Mouse (Mus musculus): ENCODE data around the gene Celf1.
"Not testable (repeated sequence)": the region's sequence is repeated elsewhere in the genome, so short reads cannot be mapped to it uniquely, and the experiment has no call there.

Gene Celf1

DNA sequence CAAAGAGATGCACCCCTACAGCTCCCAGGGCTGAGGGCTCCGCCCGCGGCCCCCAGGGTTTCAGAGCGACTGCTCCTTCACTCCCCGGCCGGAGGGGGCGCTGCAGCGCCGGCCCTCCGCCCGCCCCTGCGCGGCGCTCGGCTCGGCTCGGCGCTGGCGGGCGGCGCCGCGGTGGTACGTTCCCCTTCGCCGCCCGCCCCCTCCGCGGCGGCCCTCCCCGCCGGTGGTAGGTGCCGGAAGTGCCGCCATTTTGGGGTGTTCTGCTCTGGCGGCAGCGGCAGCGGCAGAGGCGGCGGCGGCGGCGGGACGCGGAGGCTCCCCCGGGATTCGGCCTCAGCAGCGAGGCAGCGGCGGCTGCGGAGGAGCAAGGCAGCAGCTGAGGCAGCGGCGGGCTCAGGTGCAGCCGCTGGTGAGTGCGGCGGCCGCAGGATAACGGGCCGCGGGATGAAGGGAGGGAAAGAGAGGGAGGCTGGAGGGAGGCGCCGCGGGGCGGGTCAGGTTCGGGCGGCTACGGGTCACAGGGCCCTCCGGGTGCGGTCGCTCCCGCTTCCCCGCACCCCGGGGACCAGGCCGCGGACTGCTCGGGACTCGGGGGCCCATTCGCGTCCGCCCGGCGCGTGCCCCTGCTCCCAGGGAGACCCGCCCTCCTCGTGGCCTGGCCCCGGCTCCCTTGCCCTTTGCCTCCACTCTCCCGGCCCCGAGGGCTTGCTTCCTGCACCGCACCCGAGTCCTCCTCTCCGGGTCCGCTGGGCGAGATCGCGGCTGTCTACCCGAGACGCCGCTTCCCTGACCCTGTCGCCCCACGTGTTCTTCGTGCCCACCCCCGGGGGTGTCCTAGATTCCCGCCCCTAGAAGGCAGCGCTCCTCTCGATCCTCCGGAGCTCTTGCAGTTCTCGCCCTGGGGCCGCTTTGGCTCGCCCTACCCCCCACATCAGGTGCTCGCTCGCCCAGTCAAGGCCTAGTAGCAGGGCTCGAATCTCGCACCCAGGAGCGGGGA is at the start of gene Celf1:
Celf1 (plus strand) TSS at position 150 of the 997 bp plus-strand sequence.
- peak; percentile 81 for DNase-seq

DNA sequence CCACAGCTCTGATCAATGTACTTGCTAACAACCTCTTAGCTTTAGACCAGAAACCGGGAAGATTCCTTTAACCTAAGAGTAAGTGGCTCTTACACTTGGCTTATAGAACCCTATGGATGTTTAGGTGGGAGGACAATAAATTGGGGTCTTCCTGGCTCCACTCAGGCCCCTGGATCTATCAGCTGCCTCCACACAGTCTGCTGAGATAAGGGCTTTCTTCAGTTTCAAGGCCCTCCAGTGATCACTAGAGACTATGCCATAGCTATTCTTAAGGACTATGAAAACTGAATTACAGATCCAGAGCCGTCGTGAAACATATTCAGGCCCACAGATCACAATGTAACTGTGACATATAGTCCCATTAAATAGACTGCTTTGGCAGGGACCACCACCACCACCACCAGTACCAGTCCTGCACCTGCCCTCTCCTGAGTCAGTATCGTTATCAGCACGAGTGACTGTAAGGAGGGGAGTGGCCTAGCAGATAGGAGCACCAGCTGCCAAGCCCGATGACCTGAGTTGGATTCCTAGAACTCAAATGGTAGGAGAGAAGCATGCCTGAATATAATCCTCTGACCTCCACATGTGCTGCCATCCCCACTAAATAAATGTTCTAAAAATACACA is 46.4 kb upstream of the Celf1 start:
- no peak for DNase-seq

DNA sequence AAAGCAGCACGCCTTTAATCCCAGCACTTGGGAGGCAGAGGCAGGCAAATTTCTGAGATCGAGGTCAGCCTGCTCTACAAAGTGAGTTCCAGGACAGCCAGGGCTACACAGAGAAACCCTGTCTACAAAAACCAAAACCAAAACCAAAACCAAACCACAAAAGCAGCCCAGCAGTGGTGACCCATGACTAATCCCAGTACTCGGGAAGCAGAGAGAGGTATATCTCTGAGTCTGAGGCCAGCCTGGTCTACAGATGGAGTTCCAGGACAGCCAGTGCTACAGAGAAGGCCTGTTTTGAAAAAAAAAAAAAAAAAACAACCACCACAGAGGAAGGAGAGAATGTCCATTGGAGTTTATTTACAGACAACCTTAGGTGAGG is 45.9 kb upstream of the Celf1 start:
- DNase-seq, result not testable (repeated sequence)

DNA sequence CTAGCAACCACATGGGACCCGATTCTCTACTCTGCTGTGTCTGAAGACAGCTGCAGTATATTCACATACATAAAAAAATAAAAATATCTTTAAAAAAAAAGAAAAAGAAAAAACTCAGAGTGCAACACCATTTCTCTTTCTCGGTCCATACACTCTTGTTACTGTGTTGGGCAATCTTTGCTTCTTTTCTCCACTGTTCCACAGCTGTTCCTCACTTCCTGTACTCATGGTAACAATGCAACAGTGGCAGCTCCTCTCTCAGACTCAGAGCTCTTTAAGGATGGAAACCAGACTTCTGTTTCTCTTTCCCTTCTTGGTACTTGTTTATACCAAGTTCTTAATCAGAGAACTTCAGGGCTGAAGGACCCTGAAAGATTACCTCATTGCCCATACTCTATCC is 36.8 kb upstream of the Celf1 start:
- DNase-seq, result no peak

DNA sequence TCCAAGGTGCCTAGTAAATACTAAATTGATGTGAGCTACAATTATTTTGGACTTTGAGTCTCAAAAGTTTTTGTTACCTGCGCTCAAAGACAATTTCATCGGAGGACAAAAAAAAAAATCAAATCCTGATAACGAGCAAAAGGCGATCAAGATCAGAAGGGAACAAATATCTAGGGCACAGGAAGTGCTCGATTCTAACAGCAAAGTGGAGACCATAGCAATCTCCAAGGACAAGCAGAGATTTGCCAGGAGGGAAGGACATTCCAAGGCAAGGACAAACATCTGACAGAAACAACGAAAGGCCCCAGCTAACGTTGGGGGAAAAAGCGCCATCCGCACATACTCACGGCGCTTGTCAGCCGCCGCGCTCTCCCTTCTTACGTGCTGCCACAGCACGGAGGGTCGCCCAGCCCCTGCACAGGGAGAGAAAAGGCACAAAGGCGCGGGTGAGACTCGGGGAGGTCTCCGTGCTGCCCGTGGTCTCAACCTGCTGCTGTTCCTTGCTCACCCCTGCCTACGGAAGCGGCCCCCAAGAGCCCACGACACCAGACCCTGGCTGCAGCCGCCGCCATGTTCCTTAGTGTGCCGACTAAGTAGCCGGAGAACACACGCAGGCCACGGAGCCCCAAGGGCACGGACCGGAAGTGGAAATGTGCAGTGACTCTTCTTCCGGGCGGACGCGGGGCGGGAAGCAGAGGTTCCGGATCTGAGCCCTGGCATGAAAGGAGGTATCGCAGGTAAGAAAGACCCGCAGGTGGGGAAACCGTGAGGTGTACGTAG is 35.9 kb upstream of the Celf1 start, which contains the start of the genes Kbtbd4 and Ndufs3:
Kbtbd4 (plus strand) TSS at position 665 of the 780 bp plus-strand sequence.
Ndufs3 (minus strand) TSS at position 752 of the 780 bp plus-strand sequence.
- DNase-seq, result peak; percentile 83

DNA sequence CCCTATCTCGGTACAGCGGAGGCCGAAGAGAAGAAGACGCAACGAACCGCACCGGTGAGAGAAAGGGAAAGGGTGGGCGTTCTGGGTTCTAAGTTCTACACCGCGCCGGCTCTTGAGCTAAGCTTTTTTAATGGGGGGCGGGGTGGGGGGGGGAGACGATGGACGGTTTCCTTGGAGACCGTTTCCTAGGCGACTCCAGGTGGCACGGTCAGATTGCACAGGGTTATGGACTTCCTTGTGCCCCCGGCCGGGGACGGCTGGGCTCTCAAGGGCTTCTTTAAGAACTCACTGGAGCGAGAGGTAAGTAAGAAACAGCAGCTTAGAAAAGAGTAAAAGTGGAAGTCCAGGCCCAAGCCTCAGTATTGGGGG is 35.3 kb upstream of the Celf1 start:
- no peak for DNase-seq

DNA sequence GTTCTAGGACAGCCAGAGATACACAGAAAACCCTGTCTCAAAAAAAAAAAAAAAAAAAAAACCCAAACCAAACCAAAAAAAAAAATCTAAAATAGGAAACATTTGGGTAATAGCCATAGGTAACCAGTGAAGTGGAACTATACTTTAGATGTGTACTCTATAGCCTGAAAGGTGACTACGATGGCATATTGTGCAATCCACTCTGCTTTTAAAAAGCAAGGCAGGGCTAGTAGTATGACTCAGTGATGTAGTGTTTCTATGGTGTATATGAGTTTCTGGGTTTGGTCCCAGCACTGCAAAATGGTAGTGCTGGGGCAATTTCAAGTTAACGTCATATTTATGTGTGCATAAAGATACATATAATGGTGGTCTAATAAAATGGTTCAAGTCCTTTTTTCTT is 33.5 kb upstream of the Celf1 start:
- DNase-seq, result no peak

DNA sequence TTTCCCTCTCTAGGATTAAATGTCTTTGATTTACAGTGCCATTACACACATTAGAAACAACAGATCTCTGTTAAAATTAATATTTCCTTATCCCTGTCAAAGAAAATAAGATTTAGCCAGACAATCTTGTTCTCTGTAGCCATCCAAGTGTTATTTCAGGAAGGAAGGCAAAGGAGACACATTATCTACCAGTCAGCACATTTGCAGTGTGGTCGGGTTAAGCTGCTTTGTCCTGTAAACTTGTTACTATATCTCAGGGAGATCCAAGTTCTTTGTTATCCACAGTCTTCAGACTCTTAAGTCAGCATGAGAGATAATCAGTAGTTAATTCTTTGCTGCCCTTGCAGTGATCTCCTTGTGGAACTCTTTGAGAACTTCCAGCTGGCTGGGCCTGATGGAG is 29.3 kb upstream of the Celf1 start:
- DNase-seq, result no peak

DNA sequence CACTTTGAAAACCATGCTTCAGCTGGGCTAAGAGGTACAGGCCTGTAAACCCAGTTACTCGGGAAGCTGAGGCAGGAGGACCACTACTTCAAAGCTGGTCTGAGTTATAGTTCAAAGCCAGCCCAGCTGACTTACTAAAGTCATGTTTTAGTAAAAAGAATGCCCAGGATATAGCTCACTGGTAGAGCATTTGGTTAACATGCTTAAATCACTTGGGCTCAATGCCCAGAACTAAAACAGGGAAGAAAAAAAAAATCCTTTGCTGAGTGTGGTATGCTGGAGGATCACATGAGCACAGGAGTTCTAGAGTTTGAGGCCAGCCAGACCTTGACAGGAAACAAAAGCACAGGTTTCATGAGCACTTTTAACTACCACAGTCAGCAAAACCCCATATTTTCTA is 28.5 kb upstream of the Celf1 start:
- no peak for DNase-seq

DNA sequence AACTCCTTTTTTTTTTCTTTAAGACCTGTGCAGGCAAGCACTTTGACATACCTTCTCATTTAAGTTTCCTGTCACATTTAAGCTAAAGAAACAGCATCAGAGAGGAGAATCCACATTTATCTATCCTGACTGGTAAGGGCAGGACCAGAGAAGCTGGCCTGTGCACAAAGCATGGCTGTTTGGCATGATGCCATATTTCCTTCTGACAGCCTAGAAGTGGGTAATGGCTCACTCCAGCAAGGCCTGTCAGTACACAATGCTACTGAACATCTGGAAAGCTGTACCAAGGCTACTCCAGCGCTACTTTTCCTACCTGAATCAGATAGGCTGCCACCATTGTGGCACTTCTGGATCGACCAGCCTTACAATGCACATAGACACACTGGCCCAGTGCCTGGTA is 26.5 kb upstream of the Celf1 start:
- DNase-seq, result no peak

DNA sequence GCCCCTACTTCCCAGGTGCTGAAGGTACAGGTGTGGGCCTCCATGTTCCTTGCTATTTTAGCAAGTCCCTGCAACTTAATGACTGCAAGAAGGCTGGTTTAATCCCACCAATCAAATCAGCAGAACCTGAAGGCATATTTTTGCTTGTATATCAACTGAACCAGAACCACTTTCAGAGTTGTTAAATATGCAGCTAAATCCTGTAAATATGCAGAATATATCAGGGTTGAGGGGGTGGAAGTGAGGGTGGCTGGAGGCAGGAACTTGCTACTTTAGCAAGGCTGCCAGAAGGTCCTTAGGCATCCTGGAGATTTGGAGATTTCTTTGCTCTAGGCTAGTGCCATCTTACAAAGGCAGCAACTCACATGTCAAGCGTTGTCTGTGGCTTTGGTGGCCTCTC is 24.7 kb upstream of the Celf1 start:
- DNase-seq, result no peak

DNA sequence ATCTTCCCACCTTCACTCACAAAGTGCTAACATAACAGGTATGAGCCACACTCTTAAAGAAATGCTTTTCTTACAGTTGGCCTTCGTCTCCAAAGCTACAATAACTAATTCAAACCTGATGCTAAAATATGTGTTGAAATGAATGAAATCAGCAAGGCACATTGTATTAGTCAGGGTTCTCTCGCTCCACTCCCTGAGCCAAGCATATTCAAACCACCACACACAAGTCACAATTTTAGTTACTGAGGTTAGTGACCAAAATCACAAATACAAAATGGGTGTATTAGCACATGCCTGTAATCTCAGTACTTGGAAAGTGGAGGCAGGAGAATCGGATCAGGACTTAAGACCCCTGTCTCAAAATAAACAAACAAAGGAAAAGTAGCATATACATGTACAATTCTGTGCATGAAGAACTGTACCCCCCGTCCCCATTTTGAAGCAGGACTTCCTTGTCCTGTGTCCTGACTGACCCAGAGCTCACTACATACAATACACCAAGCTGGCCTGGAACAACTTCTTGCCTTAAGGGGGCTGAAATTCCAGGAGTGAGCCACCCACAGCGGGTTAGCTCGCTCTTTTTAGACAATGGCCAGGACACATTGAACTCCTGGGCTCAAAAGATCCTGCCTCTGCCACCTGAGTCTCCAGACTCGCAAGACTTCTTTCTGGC is 23.5 kb upstream of the Celf1 start:
- DNase-seq, result no peak

DNA sequence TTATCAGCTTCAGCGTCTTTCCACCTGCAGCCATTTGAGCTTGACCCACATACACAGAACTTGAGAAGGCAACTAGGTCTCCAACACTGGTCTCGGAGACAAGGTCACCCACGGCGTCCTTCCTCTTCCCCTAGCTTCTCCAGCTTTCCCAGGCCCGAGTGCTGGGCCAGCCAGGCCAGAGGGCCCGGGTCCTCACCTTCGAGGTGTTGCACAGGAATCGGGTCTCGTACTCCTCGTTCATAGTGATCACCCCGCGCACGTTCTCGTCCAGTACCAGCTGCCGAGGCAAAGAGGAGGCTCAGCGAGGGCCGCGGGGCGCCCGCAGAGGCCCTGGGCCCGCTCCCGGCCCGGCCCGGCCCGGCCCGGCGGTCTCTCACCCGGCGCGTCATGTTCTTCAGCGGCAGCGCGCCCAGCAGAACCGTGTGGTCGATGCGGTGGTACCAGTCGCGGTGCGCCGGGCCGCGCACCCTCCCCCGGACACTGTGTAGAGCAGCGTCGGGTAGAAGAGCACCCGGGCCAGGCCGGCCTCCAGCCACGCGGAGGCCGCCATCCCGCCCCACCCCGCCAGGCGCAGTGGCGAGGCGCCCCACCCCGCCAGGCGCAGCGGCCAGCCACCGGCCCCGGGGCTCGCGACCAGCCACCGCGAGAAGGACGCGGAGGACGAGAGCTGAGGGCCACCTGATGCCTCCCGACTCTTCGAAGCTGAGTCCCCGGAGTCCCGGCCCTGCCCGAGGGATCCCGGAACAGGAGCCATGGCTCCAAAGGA is 22.8 kb upstream of the Celf1 start:
- DNase-seq, result peak; percentile 62

DNA sequence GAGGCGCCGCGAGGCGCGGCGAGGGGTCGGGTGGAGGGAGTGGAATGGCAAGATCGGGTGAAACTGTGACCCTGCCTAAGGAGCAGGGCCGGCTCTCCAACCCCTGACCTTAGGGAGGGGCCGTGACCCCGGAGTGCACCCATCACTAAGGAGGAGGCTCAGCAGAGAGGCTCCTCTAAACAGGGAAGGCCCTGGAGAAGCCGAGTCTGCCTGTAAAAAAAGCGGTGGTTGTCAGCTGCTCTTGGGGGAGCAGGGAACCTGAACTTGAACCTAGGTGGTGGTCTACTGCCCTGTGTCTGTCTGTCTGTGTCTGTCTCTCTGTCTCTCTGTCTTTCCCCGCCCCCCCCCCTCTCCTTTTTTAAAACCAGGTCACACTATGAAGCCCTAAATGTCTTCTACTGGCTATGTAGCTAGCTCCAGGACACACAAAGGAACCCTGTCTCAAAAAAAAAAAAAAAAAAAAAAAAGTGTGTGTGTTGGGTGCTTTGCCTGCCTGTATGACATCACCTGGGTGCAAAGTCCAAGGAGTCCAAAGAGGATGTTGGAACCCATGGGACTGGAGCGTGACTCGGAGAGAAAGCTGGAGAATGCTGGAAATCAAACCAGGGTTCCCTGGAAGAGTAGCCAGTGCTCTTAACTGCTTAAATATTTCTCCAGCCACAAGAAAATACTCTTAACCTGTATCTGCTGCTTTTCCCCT is 22.0 kb upstream of the Celf1 start:
- DNase-seq, result no peak

DNA sequence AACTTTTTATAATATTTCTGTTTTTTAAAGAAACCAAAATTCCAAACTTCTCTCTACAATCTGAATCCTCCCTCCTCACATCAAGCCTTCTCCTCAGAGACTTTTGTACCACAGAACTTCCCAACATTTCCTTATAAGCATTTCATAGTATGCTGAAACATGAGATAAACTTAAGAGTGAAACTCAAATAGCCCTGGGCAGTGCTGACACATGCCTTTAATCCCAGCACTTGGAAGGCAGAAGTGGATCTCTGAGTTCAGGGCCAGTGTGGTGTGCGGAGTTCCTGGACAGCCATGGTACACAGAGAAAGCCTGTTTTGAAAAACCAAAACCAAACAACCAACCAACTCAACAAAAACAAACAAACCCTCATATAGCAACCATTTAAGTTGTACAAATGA is 19.0 kb upstream of the Celf1 start:
- no peak for DNase-seq

DNA sequence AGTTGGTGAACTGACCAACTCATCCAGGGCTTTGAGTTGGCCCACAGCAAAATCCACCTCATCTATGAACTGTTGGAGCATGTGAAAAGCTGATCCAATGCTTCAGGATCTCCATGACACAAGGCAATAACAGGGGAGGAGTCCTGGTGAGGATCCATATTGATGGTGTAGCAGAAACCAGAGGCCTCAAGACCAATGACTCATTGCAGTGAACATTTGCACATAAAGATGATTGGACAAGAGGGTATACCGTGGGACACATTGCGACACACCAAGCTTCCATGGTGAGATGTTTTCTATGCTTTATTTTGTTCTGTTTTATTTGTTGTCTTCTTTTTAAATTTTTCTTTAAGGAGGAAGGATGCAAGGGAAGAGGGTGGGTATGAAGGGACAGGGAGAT is 17.5 kb upstream of the Celf1 start:
- no peak for DNase-seq

DNA sequence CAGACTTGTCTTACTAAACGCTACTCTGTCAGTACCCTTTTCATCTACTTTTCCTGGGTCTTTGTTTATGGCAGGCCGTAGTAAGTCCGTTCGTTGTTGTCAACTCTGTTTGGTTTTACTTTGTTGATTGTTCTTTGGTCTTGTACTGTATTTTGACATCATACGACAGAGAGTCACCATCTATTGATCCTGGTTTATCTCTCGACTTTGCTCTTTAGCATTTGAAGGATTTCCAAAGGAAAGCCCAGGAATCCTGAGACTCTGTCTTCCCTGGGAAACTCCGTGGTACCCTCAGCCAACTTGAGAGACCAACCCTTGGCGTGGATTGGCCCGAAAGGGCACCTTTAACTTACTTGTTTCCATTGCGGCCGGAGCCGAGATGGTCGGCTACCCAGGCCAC is 11.6 kb upstream of the Celf1 start:
- no peak for DNase-seq

DNA sequence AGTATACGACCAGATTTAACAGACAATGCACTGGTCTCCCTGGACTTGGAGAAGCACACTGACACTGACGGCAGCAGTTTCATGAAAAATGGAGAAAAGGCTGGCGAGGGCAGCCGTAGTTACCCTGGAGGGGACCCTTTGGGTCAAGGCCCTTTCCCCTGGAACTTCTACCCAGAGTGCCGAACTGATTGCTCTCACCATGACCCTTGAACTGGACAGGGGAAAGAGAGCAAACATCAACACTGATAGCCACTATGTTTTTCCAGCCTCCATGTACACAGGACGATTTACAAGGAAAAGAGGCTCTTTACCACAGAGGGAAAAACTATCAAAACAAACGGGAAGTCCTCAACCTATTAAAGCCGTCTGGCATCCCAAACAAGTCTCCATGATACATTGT is 8.4 kb upstream of the Celf1 start:
- no peak for DNase-seq

DNA sequence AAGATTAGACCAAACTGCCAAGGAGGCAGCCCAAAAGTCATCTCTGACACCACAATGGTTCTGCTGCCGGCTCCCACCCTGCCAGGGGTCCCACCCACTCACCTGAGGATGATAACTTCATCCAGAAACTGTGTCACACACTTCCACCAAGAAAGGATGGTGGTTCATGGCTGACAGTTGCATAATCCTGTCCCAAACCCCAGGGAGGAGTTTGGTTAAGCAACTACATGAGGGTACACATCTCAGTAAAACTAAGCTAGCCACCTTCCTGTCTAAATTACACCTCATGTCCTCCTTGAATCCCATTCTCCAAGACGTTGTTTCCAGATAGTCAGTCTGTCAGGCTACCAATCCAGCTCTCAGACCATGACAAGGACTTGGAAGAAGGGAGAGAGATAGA is 7.9 kb upstream of the Celf1 start:
- DNase-seq, result no peak

DNA sequence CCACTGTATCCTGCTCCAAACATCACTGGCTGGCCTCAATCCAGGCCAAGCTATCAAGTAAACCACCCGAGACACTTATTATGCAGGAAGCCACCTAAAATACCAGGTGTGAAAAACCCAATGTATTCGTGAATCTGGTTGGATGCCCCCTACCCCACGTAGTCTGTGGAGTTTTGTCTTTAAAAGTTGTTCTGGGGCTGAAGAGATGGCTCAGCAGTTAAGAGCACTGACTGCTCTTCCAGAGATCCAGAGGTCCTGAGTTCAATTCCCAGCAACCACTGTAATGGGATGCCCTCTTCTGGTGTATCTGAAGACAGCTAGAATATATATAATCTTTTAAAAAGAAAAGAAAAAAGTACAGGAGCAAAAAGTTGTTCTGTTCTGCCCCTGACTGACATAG is 1.8 kb upstream of the Celf1 start:
- no peak for DNase-seq

DNA sequence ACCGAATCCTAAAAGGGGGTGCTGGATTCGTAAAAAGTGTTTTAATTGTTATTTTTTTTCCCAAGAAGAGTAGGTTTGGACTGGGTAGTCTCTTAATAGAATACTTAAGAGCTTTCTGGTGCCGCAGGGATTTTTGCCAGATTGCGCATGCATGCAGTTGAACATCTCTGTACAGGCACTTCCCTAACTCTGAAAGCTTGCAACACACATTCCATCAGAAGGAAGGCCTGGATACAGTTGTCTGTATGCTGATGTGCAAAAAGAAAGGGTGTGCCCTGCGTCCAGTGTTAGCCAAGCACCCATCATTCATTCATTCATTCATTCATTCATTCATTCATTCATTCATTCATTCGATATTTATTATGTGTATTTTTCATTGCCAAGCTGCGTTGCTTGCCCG is 432 bp upstream of the Celf1 start:
- peak; percentile 32 for DNase-seq
